Mouse (Mus musculus) erythroblast, embryonic 14.5 days (primary cell): ENCODE measurements at regions not wholly inside any gene's neighbourhood (a gene's known extent, or its start where the extent isn't known, plus 50 kb on each side); places are given as distances from the start of the nearest gene placed in this dataset.

Source experiments
- GATA1 ChIP-seq: IDR thresholded peaks from 2 replicates; pipeline ENCODE4 v1.6.1; 2012; ENCODE audit warnings: low read length, inconsistent platforms, mixed read lengths
- TAL1 ChIP-seq: IDR thresholded peaks from 3 replicates; pipeline ENCODE4 v1.6.1; 2012; ENCODE audit warnings: low read length, inconsistent platforms, mixed read lengths

DNA sequence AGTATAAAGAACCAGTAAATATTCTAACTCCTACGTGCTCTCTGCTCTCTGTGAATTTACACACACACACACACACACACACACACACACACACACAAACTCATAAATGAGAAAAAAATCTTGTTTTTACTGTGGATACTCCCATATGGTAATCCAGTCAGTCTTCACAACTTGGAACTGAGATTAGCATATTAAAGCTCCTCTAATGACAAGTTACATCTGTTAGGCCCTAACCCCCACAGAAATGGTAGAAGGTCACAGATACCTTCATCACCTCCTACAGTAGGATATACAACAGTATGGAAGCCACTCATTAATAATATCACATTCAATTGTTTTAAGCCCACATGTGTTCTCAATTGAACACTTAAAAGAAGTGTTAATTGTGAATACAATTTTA, 1340.7 kb downstream of the Cdh11 start:
- TF ChIP-seq TAL1 (no peak), GATA1 (no peak)
